Mouse (Mus musculus) limb, embryonic 14.5 days (tissue): Measurements from ENCODE around the gene Pip4k2b. TPM values are rescaled to one million over a fixed set of nuclear protein-coding genes. Genes with fewer than 3 reads are reported as not detected.

Source experiments
- ATAC-seq: fragments of 200-750 bp; cut with Nextera tagmentation; 2 replicates; pipeline ENCODE4 v1.8.0; 2017; ENCODE audit warnings: low read depth, moderate number of reproducible peaks, moderate TSS enrichment; ENCODE audit not compliant: low FRiP score
- DNase-seq: peaks from one replicate; pipeline ENCODE4 v3.0.0-alpha.2; 2015; ENCODE audit warnings: low spot score
- H3K27ac ChIP-seq: fragments of 300-500 bp; sonication (generic); replicated peaks from 2 replicates; pipeline ENCODE4 v1.5.1; 2014; ENCODE audit warnings: low read depth, mild to moderate bottlenecking, low read length, moderate library complexity, mixed read lengths
- H3K27me3 ChIP-seq: fragments of 300-500 bp; sonication (generic); 2 replicates; pipeline ENCODE4 v1.6.1; 2014; ENCODE audit warnings: low read length, mixed read lengths; ENCODE audit not compliant: control insufficient read depth, insufficient read depth
- H3K36me3 ChIP-seq: fragments of 300-500 bp; sonication (generic); 2 replicates; pipeline ENCODE4 v1.6.1; 2014; ENCODE audit warnings: mild to moderate bottlenecking, low read length, moderate library complexity, mixed read lengths; ENCODE audit not compliant: control insufficient read depth, insufficient read depth
- H3K4me1 ChIP-seq: fragments of 300-500 bp; sonication (generic); 2 replicates; pipeline ENCODE4 v1.6.1; 2014; ENCODE audit warnings: antibody characterized with exemption, low read length, mixed read lengths; ENCODE audit not compliant: control insufficient read depth, insufficient read depth
- H3K4me2 ChIP-seq: fragments of 300-500 bp; sonication (generic); replicated peaks from 2 replicates; pipeline ENCODE4 v1.6.1; 2014; ENCODE audit warnings: low read depth, mild to moderate bottlenecking, low read length, moderate library complexity; ENCODE audit not compliant: severe bottlenecking
- H3K4me3 ChIP-seq: fragments of 300-500 bp; sonication (generic); replicated peaks from 2 replicates; pipeline ENCODE4 v1.5.1; 2014; ENCODE audit warnings: low read length
- H3K9ac ChIP-seq: fragments of 300-500 bp; sonication (generic); 2 replicates; pipeline ENCODE4 v1.6.1; 2014; ENCODE audit warnings: mild to moderate bottlenecking, low read depth, low read length, moderate library complexity; ENCODE audit not compliant: severe bottlenecking
- H3K9me3 ChIP-seq: fragments of 300-500 bp; sonication (generic); 2 replicates; pipeline ENCODE4 v1.6.1; 2016; ENCODE audit warnings: low read length; ENCODE audit not compliant: control insufficient read depth
- POLR2A ChIP-seq: fragments of 200-500 bp; IDR thresholded peaks from 2 replicates; pipeline ENCODE4 v1.8.0; 2012; ENCODE audit warnings: inconsistent platforms, mild to moderate bottlenecking, moderate library complexity, borderline replicate concordance; ENCODE audit not compliant: insufficient read depth, insufficient read length; ENCODE audit errors: extremely low read depth
- WGBS: fragments of 180-500 bp; shearing (Covaris S2); extraction: QIAGEN DNeasy Blood & Tissue Kit; methylation state at CpG from one replicate; pipeline ENCODE4 v1.1.7; 2014; 5-methylcytosine and 5-hydroxymethylcytosine counted together
- polyA plus RNA-seq, 2 experiments: library from polyadenylated mRNA; depleted of rRNA in 1 of 2; stranded (reverse) in 1 of 2; unstranded in 1 of 2; fragments of >200 nt; fragmentation: Nextera tagmentation in 1 of 2; extraction: Ambion mirVana in 1 of 2; gene quantifications; 2 replicates each; pipeline versions ENCODE4 v1.2.1 to v1.2.3; 2012 to 2014

Gene Pip4k2b
- polyA plus RNA-seq, 2 experiments: 2.2 to 34.4 TPM

- H3K4me2 ChIP-seq: no peak overlapping the region
- no peak overlapping the region for H3K27ac ChIP-seq
- no peak for DNase-seq
- ATAC-seq: no peak
- H3K36me3 ChIP-seq: peaks cover 97% of the 10 kb centered on the region
- 75% methylated on average over 7 of the region's 7 CpGs for WGBS
- no peak overlapping the region for H3K4me3 ChIP-seq
- no peaks in the 10 kb centered on the region for H3K27me3 ChIP-seq
- H3K4me1 ChIP-seq: no peaks in the 10 kb centered on the region
- H3K9me3 ChIP-seq: peaks cover 5% of the 10 kb centered on the region; the same call in 1 of the 2 replicates
- H3K9ac ChIP-seq: no peak overlapping the region
- no peak for TF ChIP-seq POLR2A
Observed at GRCm38 (mm10) chr11:97723709-97724108, 20.8 kb downstream of the Pip4k2b start.

- 69% methylated on average over 4 of the region's 4 CpGs for WGBS
- Histone ChIP-seq H3K27ac (no peak overlapping the region), H3K9me3 (peaks cover 5% of the 10 kb centered on the region; the same call in 1 of the 2 replicates), H3K27me3 (no peaks in the 10 kb centered on the region), H3K36me3 (peaks cover 97% of the 10 kb centered on the region), H3K4me1 (no peaks in the 10 kb centered on the region), H3K4me3 (no peak overlapping the region), H3K4me2 (no peak overlapping the region), H3K9ac (no peak overlapping the region)
- ATAC-seq: no peak
- no peak for DNase-seq
- TF ChIP-seq POLR2A: no peak
Observed at GRCm38 (mm10) chr11:97721338-97721737, 23.2 kb downstream of the Pip4k2b start.

GRCm38 (mm10) chr11:97719041-97719440, 25.5 kb downstream of the Pip4k2b start:
- Histone ChIP-seq H3K4me2 (no peak overlapping the region), H3K9ac (no peak overlapping the region), H3K4me1 (no peaks in the 10 kb centered on the region), H3K27ac (no peak overlapping the region), H3K4me3 (no peak overlapping the region), H3K36me3 (peaks cover 82% of the 10 kb centered on the region), H3K27me3 (no peaks in the 10 kb centered on the region), H3K9me3 (peaks cover 5% of the 10 kb centered on the region; the same call in 1 of the 2 replicates)
- DNase-seq (no peak), ATAC-seq (no peak)
- WGBS: 95% methylated on average over 4 of the region's 4 CpGs
- no peak for TF ChIP-seq POLR2A

GRCm38 (mm10) chr11:97718281-97718860, 26.1 kb downstream of the Pip4k2b start:
- no peak overlapping the region for H3K9ac ChIP-seq
- no peaks in the 10 kb centered on the region for H3K4me1 ChIP-seq
- no peak overlapping the region for H3K4me2 ChIP-seq
- no peak overlapping the region for H3K4me3 ChIP-seq
- peaks cover 82% of the 10 kb centered on the region for H3K36me3 ChIP-seq
- peaks cover 5% of the 10 kb centered on the region; the same call in 1 of the 2 replicates for H3K9me3 ChIP-seq
- ATAC-seq: no peak
- H3K27ac ChIP-seq: no peak overlapping the region
- DNase-seq: no peak
- H3K27me3 ChIP-seq: no peaks in the 10 kb centered on the region
- WGBS: 81% methylated on average over 15 of the region's 15 CpGs
- no peak for TF ChIP-seq POLR2A

GRCm38 (mm10) chr11:97717369-97718280, 26.9 kb downstream of the Pip4k2b start:
- no peak overlapping the region for H3K4me3 ChIP-seq
- H3K27me3 ChIP-seq: no peaks in the 10 kb centered on the region
- DNase-seq: no peak
- no peak for ATAC-seq
- H3K9ac ChIP-seq: no peak overlapping the region
- TF ChIP-seq POLR2A: no peak
- no peak overlapping the region for H3K27ac ChIP-seq
- H3K9me3 ChIP-seq: peaks cover 5% of the 10 kb centered on the region; the same call in 1 of the 2 replicates
- peaks cover 84% of the 10 kb centered on the region for H3K36me3 ChIP-seq
- H3K4me2 ChIP-seq: no peak overlapping the region
- WGBS: 89% methylated on average over 26 of the region's 26 CpGs
- H3K4me1 ChIP-seq: no peaks in the 10 kb centered on the region
